Mouse (Mus musculus) myocyte (in vitro differentiated cells): Measurements from ENCODE around the gene Prkag2. TPM values are rescaled to one million over a fixed set of nuclear protein-coding genes. Genes with fewer than 3 reads are reported as not detected.
"Not testable (repeated sequence)": the region's sequence is repeated elsewhere in the genome, so short reads cannot be mapped to it uniquely, and the experiment has no call there.

Source experiments
- H3K27me3 ChIP-seq: one replicate; pipeline ENCODE4 v1.6.1; 2011; ENCODE audit not compliant: control insufficient read depth, insufficient read depth, insufficient read length
- H3K36me3 ChIP-seq: one replicate; pipeline ENCODE4 v1.6.1; 2011; ENCODE audit not compliant: control insufficient read depth, insufficient read depth
- H3K4me2 ChIP-seq: one replicate; pipeline ENCODE4 v1.6.1; 2011; ENCODE audit warnings: low read depth, control low read depth
- H3K4me3 ChIP-seq: one replicate; pipeline ENCODE4 v1.5.1; 2011; ENCODE audit warnings: mild to moderate bottlenecking, control low read depth, moderate library complexity
- H3K79me2 ChIP-seq: one replicate; pipeline ENCODE4 v1.6.1; 2011; ENCODE audit not compliant: control insufficient read depth, insufficient read depth
- H3ac ChIP-seq: one replicate; pipeline ENCODE4 v1.6.1; 2011; ENCODE audit not compliant: control insufficient read depth, insufficient read length
- CEBPB ChIP-seq: IDR thresholded peaks from 2 replicates; pipeline ENCODE4 v1.6.1; 2011; ENCODE audit warnings: mild to moderate bottlenecking, moderate library complexity; ENCODE audit not compliant: poor library complexity, insufficient read depth, severe bottlenecking
- E2F4 ChIP-seq: IDR thresholded peaks from one replicate; pipeline ENCODE4 v1.6.1; 2011; ENCODE audit warnings: mild to moderate bottlenecking, control low read depth, moderate library complexity; ENCODE audit not compliant: insufficient read depth
- MAX ChIP-seq: IDR thresholded peaks from one replicate; pipeline ENCODE4 v1.6.1; 2011; ENCODE audit warnings: low read depth, mild to moderate bottlenecking, control low read depth
- MYOD1 ChIP-seq, 3 experiments: IDR thresholded peaks; one replicate each; pipeline ENCODE4 v1.6.1; 2011; ENCODE audit warnings: control low read depth in 2 of 3, low read depth in 2 of 3, mild to moderate bottlenecking in 2 of 3, moderate library complexity in 1 of 3; ENCODE audit not compliant: insufficient read length in 2 of 3, control insufficient read depth in 1 of 3
- MYOG ChIP-seq, 3 experiments: IDR thresholded peaks; one replicate each; pipeline ENCODE4 v1.6.1; 2011; ENCODE audit warnings: control low read depth in 2 of 3, low read depth in 2 of 3, mild to moderate bottlenecking in 2 of 3; ENCODE audit not compliant: insufficient read length in 2 of 3, control insufficient read depth in 1 of 3, insufficient read depth in 1 of 3
- POLR2A ChIP-seq: IDR thresholded peaks from one replicate; pipeline ENCODE4 v1.6.1; 2011; ENCODE audit warnings: low read depth, mild to moderate bottlenecking, control low read depth, moderate library complexity; ENCODE audit not compliant: insufficient read length
- POLR2AphosphoS2 ChIP-seq: IDR thresholded peaks from one replicate; pipeline ENCODE4 v1.6.1; 2011; ENCODE audit warnings: low read depth, control low read depth; ENCODE audit not compliant: insufficient read length
- REST ChIP-seq: IDR thresholded peaks from one replicate; pipeline ENCODE4 v1.6.1; 2011; ENCODE audit warnings: mild to moderate bottlenecking, control low read depth, moderate library complexity; ENCODE audit not compliant: insufficient read depth, insufficient read length
- SRF ChIP-seq: IDR thresholded peaks from one replicate; pipeline ENCODE4 v1.6.1; 2011; ENCODE audit warnings: low read depth; ENCODE audit not compliant: control insufficient read depth, insufficient read length
- TCF12 ChIP-seq: IDR thresholded peaks from one replicate; pipeline ENCODE4 v1.6.1; 2011; ENCODE audit warnings: mild to moderate bottlenecking, control low read depth; ENCODE audit not compliant: poor library complexity, insufficient read depth, severe bottlenecking
- TCF3 ChIP-seq: IDR thresholded peaks from one replicate; pipeline ENCODE4 v1.6.1; 2011; ENCODE audit warnings: low read depth, control low read depth; ENCODE audit not compliant: insufficient read length
- USF1 ChIP-seq: IDR thresholded peaks from one replicate; pipeline ENCODE4 v1.6.1; 2011; ENCODE audit warnings: low read depth, mild to moderate bottlenecking, control low read depth, moderate library complexity
- polyA plus RNA-seq: library from polyadenylated mRNA; unstranded; fragments of >200 nt; fragmentation: generic; extraction: Trizol; gene quantifications from one replicate; pipeline ENCODE4 v1.2.1, GENCODE M21; 2012; ENCODE audit warnings: missing spikeins

Prkag2 gene
- polyA plus RNA-seq, 1 experiment: 5.8 TPM

DNA sequence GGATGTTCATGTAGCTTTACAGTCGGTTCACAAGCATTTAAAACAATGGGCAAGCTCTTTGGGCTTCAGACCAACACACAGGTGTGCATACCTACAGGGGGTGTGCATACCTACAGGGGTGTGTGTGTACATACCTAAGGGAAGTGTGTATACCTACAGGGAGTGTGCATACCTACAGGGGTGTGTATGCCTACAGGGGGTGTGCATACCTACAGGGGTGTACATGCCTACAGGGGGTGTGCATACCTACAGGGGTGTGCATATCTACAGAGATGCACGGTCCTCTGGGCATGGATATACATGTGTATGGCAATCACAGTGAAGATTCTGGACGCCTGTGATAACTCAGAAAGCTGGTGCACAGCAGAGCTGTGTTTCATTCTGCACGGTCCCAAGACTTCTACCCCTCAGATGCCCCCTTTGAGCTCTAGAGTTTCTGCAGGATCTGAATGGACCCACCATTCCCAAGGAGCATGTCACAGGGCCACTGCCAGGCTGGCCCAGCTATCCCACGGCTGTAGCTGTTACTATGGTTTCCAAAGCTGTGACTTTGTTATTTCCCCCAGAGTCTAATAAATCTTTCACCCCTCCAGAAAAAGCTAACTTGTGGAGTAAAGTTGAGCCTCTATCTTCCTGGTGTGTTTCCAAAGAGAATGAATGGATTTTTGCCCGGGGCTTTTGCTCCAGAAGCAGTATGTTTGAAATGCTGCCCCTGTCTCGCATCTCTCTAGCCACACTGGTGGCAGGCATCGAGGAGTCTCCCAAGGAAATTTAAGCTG, 22.4 kb downstream of the Prkag2 start:
- H3K4me3 ChIP-seq: no peak overlapping the region
- TF ChIP-seq MYOD1 (IDR thresholded peaks at IDR 0.05; ENCODE audit: control insufficient read depth in 1 of 3, insufficient read length in 2 of 3, low read depth in 2 of 3) (no peak), TCF3 (no peak), TCF12 (no peak), POLR2A (no peak), MYOG (IDR thresholded peaks at IDR 0.05; ENCODE audit: control insufficient read depth in 1 of 3, insufficient read depth in 1 of 3, insufficient read length in 2 of 3, low read depth in 2 of 3) (no peak), REST (no peak), CEBPB (no peak), MAX (no peak), E2F4 (no peak), SRF (no peak), USF1 (no peak)
- H3ac ChIP-seq: no peak overlapping the region
- H3K27me3 ChIP-seq: peaks cover 18% of the 10 kb centered on the region
- no peaks in the 10 kb centered on the region for H3K36me3 ChIP-seq
- H3K4me2 ChIP-seq: no peak overlapping the region
- no peaks in the 10 kb centered on the region for H3K79me2 ChIP-seq

DNA sequence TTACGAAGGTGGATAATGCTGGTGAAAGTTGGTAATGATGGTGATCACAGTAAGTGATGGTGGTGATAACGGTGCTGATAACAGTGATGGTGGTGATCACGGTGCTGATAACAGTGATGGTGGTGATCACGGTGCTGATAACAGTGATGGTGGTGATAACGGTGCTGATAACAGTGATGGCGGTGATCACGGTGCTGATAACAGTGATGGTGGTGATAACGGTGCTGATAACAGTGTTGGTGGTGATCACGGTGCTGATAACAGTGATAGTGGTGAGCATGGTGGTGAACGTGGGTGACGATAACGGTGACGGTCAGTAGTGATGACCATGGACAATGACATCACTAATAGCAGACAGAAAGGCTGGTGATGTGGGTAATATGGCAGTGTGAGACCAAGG, 23.2 kb downstream of the Prkag2 start:
- H3K79me2 ChIP-seq, H3K36me3 ChIP-seq, H3K4me2 ChIP-seq, H3ac ChIP-seq, H3K4me3 ChIP-seq: not testable (repeated sequence)
- peaks cover 22% of the 10 kb centered on the region for H3K27me3 ChIP-seq

DNA sequence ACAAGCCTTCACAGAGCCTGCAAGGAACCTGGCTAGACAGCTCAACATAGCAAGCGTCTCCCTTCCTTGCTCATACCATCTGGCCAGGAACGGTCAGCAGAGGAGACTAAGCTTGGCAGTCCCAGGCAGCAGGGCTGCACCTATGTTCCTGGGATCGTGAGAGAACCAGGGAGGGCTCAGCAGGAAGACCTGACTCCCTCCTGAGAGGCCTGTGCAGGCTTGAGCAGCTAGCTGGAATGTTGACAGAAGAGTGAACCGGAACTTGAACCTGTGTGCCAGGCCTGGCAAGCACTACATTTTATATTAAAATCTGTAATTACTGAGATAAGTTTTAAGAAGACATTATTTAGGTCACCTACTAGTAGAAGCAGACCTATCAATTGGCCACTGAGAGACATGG, 24.8 kb downstream of the Prkag2 start:
- Histone ChIP-seq H3K36me3 (no peaks in the 10 kb centered on the region), H3K27me3 (peaks cover 29% of the 10 kb centered on the region), H3K79me2 (no peaks in the 10 kb centered on the region), H3K4me2 (no peak overlapping the region), H3ac (no peak overlapping the region), H3K4me3 (no peak overlapping the region)
- TF ChIP-seq E2F4 (no peak), POLR2A (no peak), POLR2AphosphoS2 (no peak), MYOD1 (IDR thresholded peaks at IDR 0.05; ENCODE audit: control insufficient read depth in 1 of 3, insufficient read length in 2 of 3, low read depth in 2 of 3) (no peak), REST (no peak), SRF (no peak), CEBPB (no peak), MYOG (IDR thresholded peaks at IDR 0.05; ENCODE audit: control insufficient read depth in 1 of 3, insufficient read depth in 1 of 3, insufficient read length in 2 of 3, low read depth in 2 of 3) (no peak), TCF3 (no peak), MAX (no peak), TCF12 (no peak), USF1 (no peak)

DNA sequence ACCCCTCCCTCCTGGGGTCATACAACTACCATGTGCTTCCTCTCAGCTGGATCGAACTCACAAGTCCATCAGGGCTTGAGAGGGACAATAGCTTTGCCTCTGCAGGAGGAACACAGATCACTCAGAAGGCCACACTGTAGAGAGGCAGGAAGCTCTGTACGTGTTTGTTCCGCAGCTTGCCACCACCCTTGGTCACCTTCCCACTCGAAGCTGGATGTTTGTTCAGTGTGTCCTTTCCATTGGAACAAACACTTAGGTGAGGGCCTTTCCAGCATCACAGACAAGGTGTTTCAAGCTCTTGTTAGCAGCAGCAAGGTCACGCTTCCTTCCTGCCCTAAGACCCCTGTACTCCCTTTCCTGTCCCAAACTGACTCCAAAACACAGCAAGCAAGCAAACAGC, 30.6 kb downstream of the Prkag2 start:
- H3ac ChIP-seq: no peak overlapping the region
- H3K36me3 ChIP-seq: no peaks in the 10 kb centered on the region
- no peak overlapping the region for H3K4me3 ChIP-seq
- TF ChIP-seq POLR2A (no peak), POLR2AphosphoS2 (no peak)
- no peaks in the 10 kb centered on the region for H3K79me2 ChIP-seq
- H3K4me2 ChIP-seq: no peak overlapping the region
- peaks cover 50% of the 10 kb centered on the region for H3K27me3 ChIP-seq

DNA sequence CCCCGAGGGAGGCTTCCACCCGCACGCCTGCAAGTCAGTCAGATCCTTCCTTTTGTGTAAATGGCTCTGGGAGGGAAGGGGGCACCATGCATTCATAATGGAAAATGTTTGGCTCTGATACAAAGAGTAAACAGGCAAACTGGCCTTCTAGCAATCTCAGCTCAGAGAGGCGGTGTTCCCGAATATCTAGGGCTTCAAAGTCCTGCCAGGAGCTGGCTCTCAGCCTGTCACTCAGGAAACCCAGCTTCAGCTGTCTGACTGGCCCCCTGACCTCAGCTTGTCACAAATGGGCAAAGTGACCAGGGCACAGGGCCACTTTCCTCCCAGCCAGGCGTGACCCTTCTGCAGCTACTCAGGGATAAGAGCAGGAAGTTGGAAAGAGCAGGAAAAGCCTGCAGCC, 33.3 kb downstream of the Prkag2 start:
- Histone ChIP-seq H3K4me3 (no peak overlapping the region), H3K36me3 (no peaks in the 10 kb centered on the region), H3K27me3 (peaks cover 47% of the 10 kb centered on the region), H3ac (no peak overlapping the region), H3K4me2 (no peak overlapping the region), H3K79me2 (no peaks in the 10 kb centered on the region)
- TF ChIP-seq MYOD1 (IDR thresholded peaks at IDR 0.05; ENCODE audit: control insufficient read depth in 1 of 3, insufficient read length in 2 of 3, low read depth in 2 of 3): no peak
- no peak for TF ChIP-seq TCF3
- TF ChIP-seq TCF12: no peak
- no peak for TF ChIP-seq MAX
- no peak for TF ChIP-seq POLR2AphosphoS2
- no peak for TF ChIP-seq E2F4
